Mouse (Mus musculus): ENCODE measurements around the gene Akap17b.

Akap17b gene

DNA sequence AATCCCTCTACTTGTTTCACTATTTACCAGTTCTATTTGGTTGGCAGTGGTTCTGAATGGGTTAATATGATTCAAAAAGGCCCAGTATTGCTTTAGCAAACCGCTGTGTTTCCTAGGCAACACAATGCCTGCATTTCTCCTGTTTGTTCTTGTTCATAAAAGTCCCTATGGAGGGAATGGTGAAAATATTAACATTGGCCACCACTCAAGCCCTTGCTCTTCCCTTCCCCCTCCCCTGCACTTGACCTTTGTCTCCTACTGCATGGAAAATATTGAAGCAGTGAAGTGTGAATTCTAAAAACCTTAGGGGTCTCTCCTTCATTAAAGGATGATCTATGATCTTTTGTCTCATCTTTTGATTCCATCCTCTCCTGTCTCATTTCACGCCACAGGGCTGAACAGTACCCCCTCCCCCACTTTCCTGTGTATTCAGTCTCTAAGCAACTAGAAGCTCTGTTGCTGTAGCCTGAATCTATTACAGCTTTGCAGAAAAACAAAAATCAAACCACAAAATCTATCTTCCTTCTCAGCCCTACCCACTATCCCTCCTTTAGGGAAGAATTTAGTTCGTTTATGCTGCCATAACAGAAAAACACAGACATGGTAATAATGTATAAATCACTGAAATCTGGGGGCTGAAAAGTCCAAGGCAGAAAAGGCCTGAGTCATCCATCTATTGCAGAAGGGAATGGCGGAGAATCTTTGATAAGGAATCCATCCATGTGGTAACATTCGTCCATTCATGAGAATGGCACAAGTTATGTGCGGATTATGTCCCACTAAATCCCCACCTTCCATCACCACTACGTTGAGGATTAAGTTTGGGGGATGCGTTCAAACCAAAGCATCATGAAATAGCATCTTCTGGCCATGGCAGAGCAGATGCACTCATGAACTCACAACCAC lies 57.6 kb downstream of the Akap17b start:
- DNase-seq (ENCODE audit: low read depth, low spot score): peak; percentile 62

DNA sequence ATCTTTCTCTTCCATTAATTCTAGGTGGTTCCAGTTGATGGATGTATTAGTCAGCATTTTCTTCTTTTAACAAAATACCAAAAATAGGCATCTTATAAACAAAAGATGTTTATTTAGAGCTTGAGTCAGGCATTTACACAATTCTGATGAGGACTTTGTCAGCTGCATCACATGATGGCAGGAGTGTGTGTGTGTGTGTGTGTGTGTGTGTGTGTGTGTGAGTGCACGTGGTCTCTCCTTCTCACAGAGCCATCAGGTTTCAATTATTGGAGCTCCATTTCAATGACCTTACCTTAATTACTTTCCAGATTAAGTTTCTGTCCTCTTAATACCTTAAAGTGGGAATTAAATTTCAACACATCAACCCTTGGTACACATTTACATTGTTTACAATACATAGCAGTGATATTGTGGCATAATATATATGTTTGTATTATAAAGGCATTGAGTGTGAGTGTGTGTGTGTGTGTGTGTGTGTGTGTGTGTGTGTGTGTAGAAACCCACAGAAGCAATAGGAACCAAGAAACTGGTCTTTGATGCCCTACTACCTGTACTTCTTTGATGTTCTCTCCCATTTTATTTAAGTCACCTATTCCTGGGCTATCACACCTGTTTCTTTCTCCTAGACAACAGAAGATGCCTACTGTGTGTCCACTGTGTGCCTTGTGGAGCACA lies 58.4 kb downstream of the Akap17b start:
- no peak for DNase-seq (ENCODE audit: low read depth, low spot score)

DNA sequence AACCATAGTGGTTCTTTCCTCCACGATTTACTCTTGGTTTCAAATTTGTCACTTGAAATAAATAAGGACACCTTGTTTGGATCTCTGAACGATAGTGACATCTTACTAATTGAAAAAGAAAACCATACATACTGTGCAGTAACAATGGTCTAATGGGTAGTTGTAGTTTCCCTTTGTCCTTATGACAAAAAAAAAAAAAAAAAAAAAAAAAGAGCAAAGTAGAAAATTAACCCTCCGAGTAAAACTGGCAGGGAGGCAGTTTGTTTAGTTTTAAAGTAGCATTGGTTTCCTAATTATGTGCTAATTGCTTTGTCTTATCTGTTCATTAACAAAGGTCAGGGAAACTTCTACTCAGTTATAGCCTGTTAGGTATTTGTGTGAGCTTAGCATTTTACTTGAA lies 83.1 kb downstream of the Akap17b start:
- no peak for DNase-seq (ENCODE audit: low read depth, low spot score)

DNA sequence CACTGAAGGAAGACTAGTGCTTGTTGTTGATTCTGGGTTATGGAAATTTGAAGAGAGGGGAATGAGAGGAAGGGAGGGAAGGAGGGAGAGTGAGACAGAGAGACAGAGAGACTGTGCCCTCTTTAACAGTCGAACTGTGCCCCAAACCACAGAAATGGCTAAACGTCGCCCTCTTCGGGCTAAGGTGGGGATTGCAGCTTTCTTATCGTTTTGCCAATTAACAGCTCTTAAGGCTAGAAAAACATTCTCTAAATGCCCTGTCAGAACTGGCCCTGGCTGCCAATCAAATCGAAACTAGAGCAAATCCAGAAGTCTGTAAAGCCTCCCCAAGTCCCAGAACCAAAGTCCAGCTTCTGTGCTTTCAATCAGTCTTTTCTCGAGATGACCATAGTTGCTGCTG lies 83.5 kb downstream of the Akap17b start:
- DNase-seq (ENCODE audit: low read depth, low spot score): peak; percentile 52

DNA sequence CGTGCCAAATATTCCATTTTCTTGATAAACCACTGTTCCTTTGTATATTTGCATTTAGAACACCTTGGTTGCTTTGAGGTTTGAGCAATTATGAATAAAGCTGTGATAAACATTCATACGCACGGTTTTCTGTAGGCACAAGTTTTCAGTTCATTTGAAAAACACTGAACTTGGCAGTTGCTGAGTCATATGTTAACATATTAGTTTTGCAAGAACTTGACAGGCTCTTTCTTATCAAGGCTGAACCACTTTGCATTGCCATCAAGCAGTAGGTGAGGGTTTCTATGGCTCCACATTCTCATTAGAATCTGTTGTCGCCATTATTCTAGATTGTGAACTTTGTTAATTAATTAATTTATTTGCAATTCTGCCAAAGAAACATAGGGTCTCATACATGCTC lies 85.0 kb downstream of the Akap17b start:
- DNase-seq (ENCODE audit: low read depth, low spot score): no peak

All from brain, adult 2 months (tissue).